Mouse (Mus musculus) 416B (cell line): ENCODE measurements at regions not wholly inside any gene's neighbourhood (a gene's known extent, or its start where the extent isn't known, plus 50 kb on each side); places are given as distances from the start of the nearest gene placed in this dataset.

ENCODE experiments used
- DNase-seq: peaks from one replicate; pipeline ENCODE4 v3.0.0; 2011; ENCODE audit warnings: low read depth

DNA sequence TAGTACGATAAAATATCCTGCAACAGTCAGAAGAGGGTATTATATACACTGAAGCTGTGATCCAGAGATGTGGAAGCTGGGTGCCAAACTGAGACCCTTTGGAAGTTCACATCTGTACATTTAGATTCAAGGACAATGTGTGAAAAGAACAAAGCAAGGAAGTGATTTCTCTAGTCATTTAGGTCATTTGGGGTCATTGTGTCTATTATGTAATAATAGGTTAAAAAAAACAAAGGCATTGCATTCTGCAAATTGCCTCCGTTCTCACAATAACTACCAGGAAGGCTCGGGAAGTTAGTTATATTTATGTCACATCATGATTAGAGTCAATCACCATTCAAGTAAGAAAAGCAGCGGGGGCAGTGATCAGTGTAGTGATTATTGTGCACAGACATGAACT is 563.3 kb downstream of the Trim52 start:
- no peak for DNase-seq

DNA sequence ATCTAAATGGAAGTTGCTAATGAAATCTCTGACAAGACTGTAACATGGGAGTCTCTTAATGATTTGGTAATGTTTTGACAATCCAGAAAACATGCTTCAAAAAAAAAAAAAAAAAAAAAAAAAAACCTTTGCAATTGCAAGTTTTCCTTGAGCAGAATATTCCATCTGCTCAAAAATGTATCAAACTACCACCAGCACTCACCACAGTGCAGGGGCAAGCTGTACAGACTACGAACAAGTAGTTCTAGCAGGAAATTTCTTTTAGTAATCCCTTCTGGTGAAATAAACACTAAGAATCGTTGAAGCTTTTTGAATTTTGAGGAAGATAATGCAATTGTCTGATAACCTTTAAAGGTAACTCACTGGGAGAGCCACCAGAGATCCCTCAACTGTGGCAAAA is 572.0 kb downstream of the Trim52 start:
- no peak for DNase-seq

DNA sequence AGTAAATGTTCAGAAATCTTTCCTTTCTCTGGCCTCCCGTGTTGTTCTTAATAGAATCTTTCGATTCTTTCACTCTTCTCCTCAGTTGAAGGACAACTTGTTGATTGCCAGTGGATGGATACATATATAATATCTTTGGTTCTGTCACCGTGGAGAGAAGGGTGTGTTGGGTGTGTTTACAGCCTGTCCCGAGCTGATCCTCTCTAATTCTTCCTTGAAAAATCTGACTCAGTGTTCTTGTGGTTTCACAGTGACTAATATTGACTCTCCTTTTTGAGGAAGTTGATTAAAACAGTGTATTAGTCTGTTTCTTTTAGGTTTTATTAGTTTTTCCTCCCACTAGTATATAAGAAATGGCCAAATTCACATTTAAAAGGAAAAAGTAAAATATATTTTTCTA is 575.2 kb downstream of the Trim52 start:
- peak; percentile 78 for DNase-seq

DNA sequence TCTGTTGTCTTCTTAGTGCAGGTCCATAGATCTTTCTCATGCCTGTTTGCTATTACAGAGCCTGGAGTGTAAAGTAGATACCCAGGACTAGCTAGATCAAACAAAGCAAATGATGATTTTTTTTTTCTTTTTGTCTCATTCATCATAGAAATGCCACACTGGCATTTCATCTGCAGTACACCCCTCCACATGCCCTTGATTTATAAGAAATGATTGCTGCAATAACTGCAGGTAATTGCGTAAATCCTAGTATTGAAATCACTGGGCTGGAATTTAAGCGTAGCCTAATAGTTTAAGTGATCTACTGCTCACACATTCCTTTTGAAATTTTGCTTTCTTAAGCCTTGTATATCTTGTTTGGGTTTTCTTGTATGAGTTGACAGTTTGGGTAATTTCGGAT is 581.4 kb downstream of the Trim52 start:
- DNase-seq: peak; percentile 75

DNA sequence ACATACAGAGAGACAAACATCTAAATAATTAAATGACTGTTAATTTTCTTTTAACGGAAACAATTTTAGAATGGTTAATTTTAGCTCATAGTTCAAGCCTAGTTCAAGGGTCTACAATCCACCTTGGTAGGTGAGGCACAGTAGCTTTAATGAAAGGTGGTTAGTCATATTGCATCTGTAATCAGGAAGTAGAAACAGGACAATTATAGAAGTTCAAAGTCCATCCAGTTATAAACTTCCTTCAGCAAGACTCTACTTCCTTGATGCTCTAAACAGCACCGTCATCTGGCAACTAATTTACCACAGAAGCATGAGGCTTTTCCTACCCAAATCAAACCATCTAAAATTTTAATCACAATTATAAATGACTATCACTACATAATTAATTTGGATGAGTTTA is 608.0 kb downstream of the Trim52 start:
- DNase-seq: no peak

DNA sequence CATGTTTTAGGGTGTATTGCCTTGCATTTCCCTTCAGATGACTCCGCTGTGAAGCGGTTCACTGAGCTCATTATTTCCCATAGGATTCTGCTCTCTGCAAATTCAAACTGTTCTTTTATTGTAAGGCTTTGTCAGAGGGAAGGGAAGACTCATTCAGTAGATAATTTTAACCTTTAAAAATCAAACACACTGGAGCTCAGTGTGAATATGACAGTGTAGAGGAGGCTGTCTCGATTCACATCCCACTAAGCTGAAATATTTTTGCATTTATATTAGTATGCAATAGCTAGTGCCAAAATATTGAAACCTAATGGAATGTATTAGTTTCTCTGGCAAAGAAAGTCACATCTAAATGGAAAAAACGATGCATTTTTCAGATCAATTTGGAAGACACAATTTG is 627.8 kb downstream of the Trim52 start:
- no peak for DNase-seq

DNA sequence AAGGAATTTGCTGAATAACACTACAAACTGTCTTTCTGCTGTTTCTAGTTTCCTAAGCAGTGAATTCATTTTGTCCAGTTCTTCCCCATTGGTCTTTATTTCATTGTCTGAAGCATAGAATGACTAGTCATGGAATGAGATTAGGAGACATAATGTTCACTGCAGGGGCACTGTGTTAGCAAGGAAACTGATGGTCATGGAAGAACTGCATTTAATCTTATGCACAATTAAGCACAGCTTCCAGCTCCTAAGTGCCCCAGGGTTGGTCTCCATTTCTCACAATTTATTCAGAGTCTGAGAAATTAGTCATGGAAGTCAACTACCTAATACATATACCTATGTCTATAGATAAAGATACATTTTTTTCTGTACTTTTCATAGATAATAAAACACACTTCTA is 634.9 kb downstream of the Trim52 start:
- DNase-seq: no peak

DNA sequence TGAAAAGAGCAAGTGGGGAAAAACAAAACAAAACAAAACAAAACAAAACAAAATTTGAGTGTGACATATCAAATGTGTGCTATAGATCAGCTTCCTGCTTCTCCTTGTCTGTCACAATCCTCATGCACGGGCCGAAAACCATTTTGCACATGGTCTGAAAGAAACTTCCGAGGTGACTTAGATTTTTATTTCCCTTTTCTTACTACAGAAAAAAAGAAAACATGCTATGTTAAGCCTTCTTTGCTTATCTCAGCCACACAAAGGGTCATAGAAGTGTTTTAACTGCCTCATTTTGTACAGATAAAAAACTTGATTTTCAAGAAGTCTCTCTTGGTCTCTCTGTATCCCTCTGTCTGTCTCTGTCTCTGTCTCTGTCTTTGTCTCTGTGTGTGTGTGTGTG is 654.2 kb downstream of the Trim52 start:
- no peak for DNase-seq

DNA sequence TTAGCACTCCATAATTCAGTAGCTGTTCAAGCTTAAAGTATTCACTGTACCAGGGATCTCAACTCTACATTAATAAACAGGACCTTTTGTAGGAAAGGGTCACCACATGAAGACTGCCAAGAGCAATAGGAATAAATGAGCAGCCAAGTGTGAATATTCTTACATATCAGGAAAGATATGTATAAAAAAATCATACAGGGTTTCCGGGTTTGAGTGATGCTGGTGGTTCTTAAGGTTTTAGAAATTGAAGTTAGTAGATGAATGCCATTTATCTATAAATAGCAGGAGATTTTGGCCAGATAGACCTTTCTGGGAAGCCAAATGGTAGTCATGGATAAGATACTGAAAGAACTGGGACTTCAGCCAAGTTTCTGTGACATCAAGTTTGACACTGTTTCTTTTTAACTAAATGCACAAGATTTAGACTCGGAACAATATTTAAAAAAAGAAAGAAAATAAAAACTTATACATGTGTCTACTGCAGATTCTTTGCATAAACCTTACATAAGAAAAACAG is 657.1 kb downstream of the Trim52 start:
- DNase-seq: peak; percentile 60

DNA sequence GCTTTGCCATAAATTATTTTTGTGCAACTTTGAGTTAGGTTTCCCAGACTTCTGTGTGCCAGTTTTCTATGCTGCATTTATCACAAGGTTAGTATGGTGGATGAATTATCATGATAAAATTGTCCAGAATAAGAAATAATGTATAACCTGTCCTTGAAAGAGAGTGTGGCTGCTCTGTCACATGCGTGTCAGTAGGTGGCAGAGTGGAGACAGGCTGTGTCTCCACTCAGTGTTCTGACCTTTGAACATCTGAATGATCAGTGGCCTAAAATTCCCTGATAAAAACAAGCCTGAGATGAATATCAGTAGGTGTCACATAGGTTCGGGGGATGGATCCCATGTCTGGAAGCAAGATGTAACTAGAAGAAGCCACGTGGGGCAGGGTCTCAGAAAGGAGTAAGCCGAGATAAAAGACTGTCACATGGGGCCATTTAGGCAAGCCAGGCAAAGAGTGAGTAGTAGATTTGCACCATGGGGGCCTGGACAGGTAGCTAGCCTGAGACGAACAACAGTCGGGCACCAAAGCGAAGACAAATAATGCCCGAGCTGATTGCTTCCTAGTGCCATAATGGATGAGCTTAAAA is 660.0 kb downstream of the Trim52 start:
- DNase-seq: peak; percentile 35
